Mouse (Mus musculus) kidney, postnatal 4 days (tissue): ENCODE measurements around the gene Rbm34.

Source experiments
- DNase-seq, 2 experiments: peaks; one replicate each; pipeline ENCODE4 v3.0.0; 2021; ENCODE audit warnings: mixed read lengths in 2 of 2

The Rbm34 gene

GRCm38 (mm10) chr8:126961516-126961915, 9.4 kb downstream of the Rbm34 start:
- no peak for DNase-seq

GRCm38 (mm10) chr8:126951900-126952636, 18.8 kb downstream of the Rbm34 start:
- no peak for DNase-seq

- DNase-seq, result no peak
Observed at GRCm38 (mm10) chr8:126949527-126949926, 21.3 kb downstream of the Rbm34 start.

- no peak for DNase-seq
Observed at GRCm38 (mm10) chr8:126946444-126946843, 24.4 kb downstream of the Rbm34 start.

- DNase-seq, result peak; percentile 98 to 99
Observed at GRCm38 (mm10) chr8:126945730-126946163, 25.1 kb downstream of the Rbm34 start, which contains the start of gene Tomm20. Tomm20 (minus strand) TSS chr8:126945844.

- peak; percentile 69 to 83 for DNase-seq
Observed at GRCm38 (mm10) chr8:126944781-126945691, 25.8 kb downstream of the Rbm34 start.

- no peak for DNase-seq
Observed at GRCm38 (mm10) chr8:126943565-126943964, 27.3 kb downstream of the Rbm34 start.

GRCm38 (mm10) chr8:126937337-126937736, 33.5 kb downstream of the Rbm34 start:
- DNase-seq, result no peak

GRCm38 (mm10) chr8:126935932-126936331, 34.9 kb downstream of the Rbm34 start:
- DNase-seq, result no peak

- no peak for DNase-seq
Observed at GRCm38 (mm10) chr8:126935387-126935786, 35.5 kb downstream of the Rbm34 start.

GRCm38 (mm10) chr8:126932656-126933055, 38.2 kb downstream of the Rbm34 start:
- no peak for DNase-seq

GRCm38 (mm10) chr8:126932249-126932648, 38.6 kb downstream of the Rbm34 start:
- no peak for DNase-seq

- DNase-seq, result peak in 1 of 2 experiments; percentile 51
Observed at GRCm38 (mm10) chr8:126931720-126932119, 39.2 kb downstream of the Rbm34 start.

- DNase-seq, result peak; percentile 67 to 76
Observed at GRCm38 (mm10) chr8:126929607-126930161, 41.2 kb downstream of the Rbm34 start.

- DNase-seq, result no peak
Observed at GRCm38 (mm10) chr8:126928755-126929505, 41.9 kb downstream of the Rbm34 start.

GRCm38 (mm10) chr8:126928028-126928427, 42.8 kb downstream of the Rbm34 start:
- DNase-seq, result no peak

GRCm38 (mm10) chr8:126927058-126927457, 43.8 kb downstream of the Rbm34 start:
- peak in 1 of 2 experiments; percentile 41 for DNase-seq

GRCm38 (mm10) chr8:126922981-126923380, 47.9 kb downstream of the Rbm34 start:
- no peak for DNase-seq

GRCm38 (mm10) chr8:126921432-126921831, 49.4 kb downstream of the Rbm34 start:
- DNase-seq, result no peak

- DNase-seq, result peak; percentile 82 to 87
Observed at GRCm38 (mm10) chr8:126920845-126921244, 50.0 kb downstream of the Rbm34 start.

- no peak for DNase-seq
Observed at GRCm38 (mm10) chr8:126920386-126920785, 50.5 kb downstream of the Rbm34 start.

GRCm38 (mm10) chr8:126919703-126920102, 51.2 kb downstream of the Rbm34 start:
- no peak for DNase-seq
